Mouse (Mus musculus) erythroblast, embryonic 14.5 days (primary cell): ENCODE results near the gene Scn5a.

Source experiments
- GATA1 ChIP-seq: IDR thresholded peaks from 2 replicates; pipeline ENCODE4 v1.6.1; 2012; ENCODE audit warnings: low read length, inconsistent platforms, mixed read lengths
- TAL1 ChIP-seq: IDR thresholded peaks from 3 replicates; pipeline ENCODE4 v1.6.1; 2012; ENCODE audit warnings: low read length, inconsistent platforms, mixed read lengths

GRCm38 (mm10) chr9:119604607-119605006 lies 25.8 kb upstream of the Scn5a start:
- TF ChIP-seq TAL1, result no peak
- TF ChIP-seq GATA1, result no peak
